Mouse (Mus musculus) erythroblast, embryonic 14.5 days (primary cell): Measurements from ENCODE around the gene Cox15. TPM values are rescaled to one million over a fixed set of nuclear protein-coding genes. Genes with fewer than 3 reads are reported as not detected.
A peak's percentile ranks its signal among the peaks of the same experiment; 100 is the strongest.

Experiments
- H3K27me3 ChIP-seq: 2 replicates; pipeline ENCODE4 v1.6.1; 2012; ENCODE audit warnings: inconsistent platforms; ENCODE audit not compliant: control insufficient read depth
- H3K36me3 ChIP-seq: 2 replicates; pipeline ENCODE4 v1.6.1; 2012; ENCODE audit warnings: mild to moderate bottlenecking, inconsistent platforms; ENCODE audit not compliant: control insufficient read depth
- H3K4me1 ChIP-seq: 2 replicates; pipeline ENCODE4 v1.6.1; 2012; ENCODE audit warnings: inconsistent platforms; ENCODE audit not compliant: control insufficient read depth
- H3K4me3 ChIP-seq: replicated peaks from 2 replicates; pipeline ENCODE3; 2012; ENCODE audit warnings: moderate library complexity, mild to moderate bottlenecking, inconsistent platforms
- H3K9me3 ChIP-seq: 2 replicates; pipeline ENCODE4 v1.6.1; 2012; ENCODE audit warnings: low read length, inconsistent platforms, mixed read lengths; ENCODE audit not compliant: control insufficient read depth
- GATA1 ChIP-seq: IDR thresholded peaks from 2 replicates; pipeline ENCODE4 v1.6.1; 2012; ENCODE audit warnings: low read length, inconsistent platforms, mixed read lengths
- TAL1 ChIP-seq: IDR thresholded peaks from 3 replicates; pipeline ENCODE4 v1.6.1; 2012; ENCODE audit warnings: low read length, inconsistent platforms, mixed read lengths
- polyA plus RNA-seq: library from polyadenylated mRNA; stranded (reverse); fragments of >175 nt; gene quantifications from 2 replicates; pipeline ENCODE4 v1.2.3, GENCODE M21; 2012

Cox15 gene
- 0.16 and 0.39 TPM in 2 replicates for polyA plus RNA-seq

- peaks cover 21% of the 10 kb centered on the region for H3K4me1 ChIP-seq
Observed at GRCm38 (mm10) chr19:43752489-43753225, at the start of gene Cox15, which contains the start of gene Cutc. Gene Cox15, minus strand, starts transcription at chr19:43753000. Gene Cutc, plus strand, starts transcription at chr19:43752996.

GRCm38 (mm10) chr19:43801427-43802051 lies 48.7 kb upstream of the Cox15 start:
- peaks cover 4% of the 10 kb centered on the region; the same call in 1 of the 2 replicates for H3K36me3 ChIP-seq
- no peaks in the 10 kb centered on the region for H3K4me1 ChIP-seq
- H3K27me3 ChIP-seq = no peaks in the 10 kb centered on the region
- TF ChIP-seq TAL1 (no peak), GATA1 (no peak)
- no peaks in the 10 kb centered on the region for H3K9me3 ChIP-seq
- no peak overlapping the region for H3K4me3 ChIP-seq

More at GRCm38 (mm10) chr19:43752489-43753225, at the start of gene Cox15, which contains the start of gene Cutc:
- Histone ChIP-seq H3K4me3 (peak within 1 kb of the TSS; percentile 93), H3K9me3 (no peaks in the 10 kb centered on the region), H3K36me3 (peaks cover 36% of the 10 kb centered on the region), H3K27me3 (no peaks in the 10 kb centered on the region)
- TF ChIP-seq TAL1 (no peak), GATA1 (no peak)

DNA sequence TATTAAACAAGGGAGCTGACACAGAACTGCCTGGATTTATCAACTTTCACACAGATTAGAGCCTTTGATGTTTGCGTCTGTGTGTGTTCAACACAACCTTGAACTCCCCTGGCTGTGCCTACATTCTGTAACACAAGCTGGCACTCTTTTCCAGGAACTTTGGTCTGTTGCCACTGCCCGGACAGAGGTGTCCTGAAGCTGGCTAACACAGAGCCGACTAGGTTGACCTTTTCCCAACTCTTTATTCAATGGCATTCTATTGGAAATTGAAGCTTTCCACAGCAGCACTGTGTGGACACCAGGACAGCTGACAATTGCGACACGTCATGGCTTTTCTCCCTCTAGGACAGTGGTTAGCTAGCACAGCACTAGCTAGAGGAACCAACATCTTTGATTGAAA lies 44.4 kb upstream of the Cox15 start:
- TF ChIP-seq GATA1 (no peak), TAL1 (no peak)
- H3K36me3 ChIP-seq = peaks cover 4% of the 10 kb centered on the region; the same call in 1 of the 2 replicates
- H3K9me3 ChIP-seq = no peaks in the 10 kb centered on the region
- H3K27me3 ChIP-seq = no peaks in the 10 kb centered on the region
- no peaks in the 10 kb centered on the region for H3K4me1 ChIP-seq
- no peak overlapping the region for H3K4me3 ChIP-seq

GRCm38 (mm10) chr19:43795511-43795910 lies 42.7 kb upstream of the Cox15 start:
- no peaks in the 10 kb centered on the region for H3K9me3 ChIP-seq
- H3K4me3 ChIP-seq = no peak overlapping the region
- H3K4me1 ChIP-seq = no peaks in the 10 kb centered on the region
- H3K27me3 ChIP-seq = no peaks in the 10 kb centered on the region
- H3K36me3 ChIP-seq = no peaks in the 10 kb centered on the region; the same call in 1 of the 2 replicates
- TF ChIP-seq GATA1 (no peak), TAL1 (no peak)

GRCm38 (mm10) chr19:43793951-43794350 lies 41.2 kb upstream of the Cox15 start:
- H3K36me3 ChIP-seq = no peaks in the 10 kb centered on the region; the same call in 1 of the 2 replicates
- no peaks in the 10 kb centered on the region for H3K9me3 ChIP-seq
- no peak overlapping the region for H3K4me3 ChIP-seq
- no peaks in the 10 kb centered on the region for H3K27me3 ChIP-seq
- H3K4me1 ChIP-seq = no peaks in the 10 kb centered on the region
- TF ChIP-seq GATA1 (no peak), TAL1 (no peak)

DNA sequence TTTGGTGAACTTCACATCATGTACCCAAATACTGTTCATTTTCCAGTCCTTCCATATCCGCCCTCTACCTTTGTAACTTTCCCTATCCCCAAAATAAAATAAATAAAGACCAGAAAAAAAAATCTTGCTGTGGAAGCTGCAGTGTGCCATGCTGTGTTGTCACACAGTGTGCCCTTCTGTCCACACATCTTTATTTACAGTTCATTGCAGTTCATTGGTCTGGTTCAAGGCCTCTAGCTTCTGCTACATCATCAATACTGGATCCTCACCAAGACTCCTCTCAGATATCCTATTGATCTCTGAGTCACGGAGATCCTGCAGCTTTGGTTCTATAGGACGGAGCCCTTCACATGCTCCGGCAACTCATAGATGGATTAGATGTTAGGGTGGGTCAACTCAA lies 39.7 kb upstream of the Cox15 start:
- no peak overlapping the region for H3K4me3 ChIP-seq
- H3K27me3 ChIP-seq = no peaks in the 10 kb centered on the region
- H3K4me1 ChIP-seq = no peaks in the 10 kb centered on the region
- TF ChIP-seq GATA1 (no peak), TAL1 (no peak)
- no peaks in the 10 kb centered on the region; the same call in 1 of the 2 replicates for H3K36me3 ChIP-seq
- H3K9me3 ChIP-seq = no peaks in the 10 kb centered on the region

DNA sequence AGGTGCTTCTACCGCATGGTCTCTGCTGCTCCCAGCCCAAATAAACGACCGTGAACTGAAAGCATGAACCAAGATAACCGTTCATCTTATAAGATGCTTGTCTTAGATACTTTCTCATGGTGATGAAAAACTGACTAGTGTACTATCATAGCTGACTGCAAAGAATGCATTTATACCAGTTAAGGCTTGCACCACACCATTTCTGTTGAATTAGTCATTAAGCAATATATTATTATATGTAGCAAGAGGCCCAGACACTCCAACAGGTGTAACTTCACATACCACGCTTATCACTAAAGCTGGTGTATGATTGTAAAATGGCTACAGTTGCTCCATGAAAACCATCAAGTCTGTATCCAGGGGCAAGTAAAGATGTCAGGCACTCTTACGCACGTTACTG lies 37.0 kb upstream of the Cox15 start:
- Histone ChIP-seq H3K27me3 (no peaks in the 10 kb centered on the region), H3K4me1 (no peaks in the 10 kb centered on the region), H3K4me3 (no peak overlapping the region), H3K36me3 (no peaks in the 10 kb centered on the region; the same call in 1 of the 2 replicates), H3K9me3 (no peaks in the 10 kb centered on the region)
- no peak for TF ChIP-seq GATA1
- TF ChIP-seq TAL1 = no peak

DNA sequence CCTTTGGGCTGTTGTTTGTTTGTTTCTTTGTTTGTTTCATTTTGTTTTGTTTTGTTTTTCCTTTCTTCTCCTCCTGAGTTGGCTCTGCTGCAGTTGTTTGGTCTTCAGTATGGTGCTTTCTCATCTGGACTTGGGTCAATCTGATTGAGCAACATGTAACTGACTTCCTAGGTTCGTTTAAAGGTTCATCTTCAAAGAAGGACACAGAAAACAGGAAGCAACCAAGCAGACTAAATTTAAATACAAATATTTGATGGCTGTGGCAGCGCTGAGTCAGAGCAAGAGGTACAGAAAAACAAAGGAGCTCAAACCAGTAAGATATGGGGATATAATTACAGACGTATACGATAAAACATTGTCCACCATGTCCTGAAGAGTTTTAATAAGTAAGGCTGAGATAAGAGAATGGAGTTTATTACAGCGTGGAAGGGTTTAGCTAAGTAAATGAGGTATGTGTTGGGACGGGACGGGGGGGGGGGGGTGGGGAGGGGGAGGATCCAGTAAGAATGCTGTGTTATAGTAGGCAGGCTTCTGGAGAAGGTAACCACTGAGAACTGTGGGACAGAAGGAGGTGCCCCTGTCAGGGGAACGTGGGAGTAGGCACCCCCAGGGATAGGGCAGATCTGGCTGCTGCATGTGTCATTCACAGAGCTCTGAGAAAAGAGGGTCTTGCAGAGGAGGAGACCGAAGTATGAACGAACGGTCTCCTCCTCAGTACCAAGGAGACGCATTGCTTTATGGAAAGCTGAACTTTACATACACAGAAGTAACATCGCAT lies 33.6 kb upstream of the Cox15 start:
- TF ChIP-seq TAL1 = no peak
- no peak for TF ChIP-seq GATA1
- no peaks in the 10 kb centered on the region; the same call in 1 of the 2 replicates for H3K36me3 ChIP-seq
- no peak overlapping the region for H3K4me3 ChIP-seq

GRCm38 (mm10) chr19:43784761-43785160 lies 32.0 kb upstream of the Cox15 start:
- TF ChIP-seq GATA1 (no peak), TAL1 (no peak)
- no peaks in the 10 kb centered on the region; the same call in 1 of the 2 replicates for H3K36me3 ChIP-seq
- no peaks in the 10 kb centered on the region for H3K4me1 ChIP-seq
- H3K27me3 ChIP-seq = no peaks in the 10 kb centered on the region
- H3K4me3 ChIP-seq = no peak overlapping the region
- H3K9me3 ChIP-seq = no peaks in the 10 kb centered on the region

More for the DNA sequence above, 33.6 kb upstream of the Cox15 start:
- H3K27me3 ChIP-seq = no peaks in the 10 kb centered on the region
- no peaks in the 10 kb centered on the region for H3K4me1 ChIP-seq
- no peaks in the 10 kb centered on the region for H3K9me3 ChIP-seq
